ENCODE assay signal across 9 mouse cellular contexts in genomic region chr6:35288114-35288761, GRCm38 (mm10). TPM values are rescaled to one million over a fixed set of nuclear protein-coding genes. Genes with fewer than 3 reads are reported as not detected.
DNase-seq lines count a peak whose midpoint lies in the region; ATAC-seq and TF ChIP-seq lines count a peak whose summit lies in the region.
"Had no signal": no experiment of that assay in that cellular context is flagged by ENCODE, and none has a peak within 500 bp of the region (broad histone marks: within the 10 kb centered on the region; RNA-seq: fewer than 3 reads in every experiment).

No protein-coding gene starts in this region.

- no peaks in the 10 kb centered on the region for H3K9me3 ChIP-seq in liver, embryonic 11.5 days (ENCODE audit: control insufficient read depth, low read length)
- no peaks in the 10 kb centered on the region for H3K9me3 ChIP-seq in heart, embryonic 12.5 days (replicated peaks)
- H3K9me3 ChIP-seq in kidney, embryonic 15.5 days (replicated peaks): no peaks in the 10 kb centered on the region
- H3K9me3 ChIP-seq in limb, embryonic 14.5 days (ENCODE audit: control insufficient read depth, low read length): no peaks in the 10 kb centered on the region

- H3K36me3 ChIP-seq in liver, adult 2 months (ENCODE audit: control insufficient read depth, insufficient read depth, low read length): no peaks in the 10 kb centered on the region
- H3K36me3 ChIP-seq in liver, embryonic 11.5 days (ENCODE audit: control insufficient read depth, insufficient read depth, low read length): no peaks in the 10 kb centered on the region
- H3K36me3 ChIP-seq in heart, embryonic 12.5 days: no peaks in the 10 kb centered on the region
- no peaks in the 10 kb centered on the region for H3K36me3 ChIP-seq in kidney, embryonic 15.5 days
- no peaks in the 10 kb centered on the region for H3K36me3 ChIP-seq in limb, embryonic 14.5 days (ENCODE audit: control insufficient read depth, insufficient read depth, low read length)

- WGBS in liver, adult 2 months: 10% methylated on average over 11 of the region's 11 CpGs
- WGBS in liver, embryonic 11.5 days: 69% methylated on average over 11 of the region's 11 CpGs
- 46% methylated on average over 11 of the region's 11 CpGs for WGBS in heart, embryonic 12.5 days
- 52% methylated on average over 11 of the region's 11 CpGs for WGBS in kidney, embryonic 15.5 days
- WGBS in limb, embryonic 14.5 days: 67% methylated on average over 11 of the region's 11 CpGs

- TF ChIP-seq POLR2A in liver, adult 2 months (IDR thresholded peaks at IDR 0.05; ENCODE audit: extremely low read depth, insufficient read depth, low read length): no peak
- no peak for TF ChIP-seq POLR2A in limb, embryonic 14.5 days (IDR thresholded peaks at IDR 0.05; ENCODE audit: borderline replicate concordance, extremely low read depth, insufficient read depth, insufficient read length)

- H3K79me2 ChIP-seq in liver, adult 2 months (ENCODE audit: control insufficient read depth, insufficient read depth, low read length): no peaks in the 10 kb centered on the region

- H3K27me3 ChIP-seq in liver, adult 2 months (ENCODE audit: control insufficient read depth, insufficient read depth, low read length): no peaks in the 10 kb centered on the region
- H3K27me3 ChIP-seq in liver, embryonic 11.5 days (replicated peaks; ENCODE audit: control insufficient read depth, insufficient read depth, low read length): no peaks in the 10 kb centered on the region
- H3K27me3 ChIP-seq in heart, embryonic 12.5 days (replicated peaks): no peaks in the 10 kb centered on the region
- H3K27me3 ChIP-seq in kidney, embryonic 15.5 days: no peaks in the 10 kb centered on the region
- H3K27me3 ChIP-seq in limb, embryonic 14.5 days (ENCODE audit: control insufficient read depth, insufficient read depth, low read length): no peaks in the 10 kb centered on the region

- H3K4me2 ChIP-seq in liver, embryonic 11.5 days: no peak overlapping the region
- H3K4me2 ChIP-seq in heart, embryonic 12.5 days: peak overlapping the region; percentile 5
- no peak overlapping the region for H3K4me2 ChIP-seq in kidney, embryonic 15.5 days
- H3K4me2 ChIP-seq in limb, embryonic 14.5 days (replicated peaks; ENCODE audit: low read depth, low read length, severe bottlenecking): no peak overlapping the region

- H3K27ac ChIP-seq in liver, adult 2 months (replicated peaks; ENCODE audit: insufficient read depth, low read depth, low read length): peak overlapping the region; percentile 32
- no peak overlapping the region for H3K27ac ChIP-seq in liver, embryonic 11.5 days (ENCODE audit: low read depth, low read length)
- H3K27ac ChIP-seq in heart, embryonic 12.5 days (ENCODE audit: poor library complexity, severe bottlenecking): peak overlapping the region; percentile 41
- H3K27ac ChIP-seq in kidney, embryonic 15.5 days: peak overlapping the region; percentile 65; the same call in 1 of the 2 replicates
- H3K27ac ChIP-seq in limb, embryonic 14.5 days (replicated peaks; ENCODE audit: low read depth, low read length): no peak overlapping the region; the same call in 1 of the 2 replicates
- H3K27ac ChIP-seq: liver, embryonic 14.5 days had no signal

- no peak for ATAC-seq in liver, embryonic 11.5 days (replicated peaks; ENCODE audit: low FRiP score)
- ATAC-seq in common myeloid progenitor, adult 5-6 weeks (replicated peaks; ENCODE audit: low read depth, poor library complexity, severe bottlenecking): peak; percentile 62
- ATAC-seq in heart, embryonic 12.5 days (ENCODE audit: insufficient number of reproducible peaks, low FRiP score): peak; percentile 72
- ATAC-seq in kidney, embryonic 15.5 days (replicated peaks; ENCODE audit: low FRiP score): peak; percentile 73
- no peak for ATAC-seq in limb, embryonic 14.5 days (ENCODE audit: low FRiP score, low read depth)
- no peak for ATAC-seq in erythroid progenitor cell, adult 5-6 weeks (replicated peaks; ENCODE audit: low FRiP score, poor library complexity, severe bottlenecking)

- H3K4me1 ChIP-seq in liver, adult 2 months (ENCODE audit: control insufficient read depth, insufficient read depth, low read length): peaks cover 7% of the 10 kb centered on the region; the same call in 1 of the 2 replicates
- no peaks in the 10 kb centered on the region; the same call in 1 of the 2 replicates for H3K4me1 ChIP-seq in liver, embryonic 11.5 days (replicated peaks; ENCODE audit: control insufficient read depth, insufficient read depth, low read length)
- H3K4me1 ChIP-seq in heart, embryonic 12.5 days (replicated peaks): peaks cover 23% of the 10 kb centered on the region
- peaks cover 18% of the 10 kb centered on the region for H3K4me1 ChIP-seq in kidney, embryonic 15.5 days
- H3K4me1 ChIP-seq in limb, embryonic 14.5 days (ENCODE audit: control insufficient read depth, insufficient read depth, low read length): peaks cover 8% of the 10 kb centered on the region; the same call in 1 of the 2 replicates

- peak; percentile 95 for DNase-seq in liver, adult 2 months (ENCODE audit: extremely low read depth, low read depth, low spot score)
- no peak for DNase-seq in liver, embryonic 11.5 days (ENCODE audit: low spot score)
- peak; percentile 48 for DNase-seq in limb, embryonic 14.5 days (ENCODE audit: low spot score)
- DNase-seq in right cerebral cortex, postnatal 36 days (ENCODE audit: low spot score in 2 of 2): peak; percentile 37 to 39

- no peak overlapping the region for H3K4me3 ChIP-seq in liver, adult 2 months (ENCODE audit: insufficient read depth, low read depth, low read length)
- H3K4me3 ChIP-seq in liver, embryonic 11.5 days (ENCODE audit: low read depth, low read length): no peak overlapping the region
- no peak overlapping the region for H3K4me3 ChIP-seq in heart, embryonic 12.5 days
- H3K4me3 ChIP-seq in kidney, embryonic 15.5 days (replicated peaks): no peak overlapping the region
- H3K4me3 ChIP-seq in limb, embryonic 14.5 days (replicated peaks; ENCODE audit: low read length): no peak overlapping the region

- TF ChIP-seq CTCF in liver, adult 2 months (IDR thresholded peaks at IDR 0.05; ENCODE audit: low read depth, low read length): no peak

- no peak overlapping the region for H3K9ac ChIP-seq in liver, adult 2 months (ENCODE audit: low read depth, low read length)
- H3K9ac ChIP-seq in liver, embryonic 11.5 days (ENCODE audit: low read depth, low read length): no peak overlapping the region
- no peak overlapping the region for H3K9ac ChIP-seq in heart, embryonic 12.5 days
- H3K9ac ChIP-seq in kidney, embryonic 15.5 days: no peak overlapping the region
- no peak overlapping the region for H3K9ac ChIP-seq in limb, embryonic 14.5 days (ENCODE audit: low read depth, low read length, severe bottlenecking)
- H3K9ac ChIP-seq: liver, embryonic 14.5 days had no signal

RNA-seq across cellular contexts. Expression of gene Slc13a4, which starts 19.7 kb away (rescaled TPM):
- under 0.01 and 0.09 TPM in 2 replicates for total RNA-seq in liver, adult 2 months (2014; rRNA removed)
- 0.06 and 0.10 TPM in 2 replicates for polyA plus RNA-seq in liver, adult 2 months (2012; rRNA removed)
- 0.15 and 0.31 TPM in 2 replicates for polyA plus RNA-seq in liver, embryonic 11.5 days (2014; fragmentation: Nextera tagmentation; extraction: Ambion mirVana)
- total RNA-seq in common myeloid progenitor, adult 5-6 weeks (2017): not detected in 2 replicates
- polyA plus RNA-seq in heart, embryonic 12.5 days (2016; fragmentation: Nextera tagmentation; extraction: Ambion mirVana): 2.1 and 2.4 TPM in 2 replicates
- polyA plus RNA-seq in kidney, embryonic 15.5 days (2015; fragmentation: Nextera tagmentation; extraction: Ambion mirVana): 0.18 and 0.32 TPM in 2 replicates
- 0.33 and 0.42 TPM in 2 replicates for polyA plus RNA-seq in limb, embryonic 14.5 days (2012; rRNA removed)
- polyA plus RNA-seq in limb, embryonic 14.5 days (2014; fragmentation: Nextera tagmentation; extraction: Ambion mirVana): 0.22 and 0.30 TPM in 2 replicates
- total RNA-seq in erythroid progenitor cell, adult 5-6 weeks (2015; ENCODE audit: low replicate concordance): not detected in 2 replicates
- not detected in 2 replicates for total RNA-seq in erythroid progenitor cell, adult 5-6 weeks (2017; ENCODE audit: low replicate concordance)

RNA-seq across cellular contexts. Expression of gene Fam180a, which starts 37.7 kb away (rescaled TPM):
- 1.0 and 1.7 TPM in 2 replicates for total RNA-seq in liver, adult 2 months (2014; rRNA removed)
- polyA plus RNA-seq in liver, adult 2 months (2012; rRNA removed): 0.09 and 0.11 TPM in 2 replicates
- polyA plus RNA-seq in liver, embryonic 11.5 days (2014; fragmentation: Nextera tagmentation; extraction: Ambion mirVana): not detected in 2 replicates
- total RNA-seq in common myeloid progenitor, adult 5-6 weeks (2017): not detected in 2 replicates
- polyA plus RNA-seq in heart, embryonic 12.5 days (2016; fragmentation: Nextera tagmentation; extraction: Ambion mirVana): 0.10 and 0.50 TPM in 2 replicates
- polyA plus RNA-seq in kidney, embryonic 15.5 days (2015; fragmentation: Nextera tagmentation; extraction: Ambion mirVana): 0.23 and 0.47 TPM in 2 replicates
- 2.5 and 3.5 TPM in 2 replicates for polyA plus RNA-seq in limb, embryonic 14.5 days (2012; rRNA removed)
- 5.1 and 6.0 TPM in 2 replicates for polyA plus RNA-seq in limb, embryonic 14.5 days (2014; fragmentation: Nextera tagmentation; extraction: Ambion mirVana)
- total RNA-seq in erythroid progenitor cell, adult 5-6 weeks (2015; ENCODE audit: low replicate concordance): not detected in 2 replicates
- total RNA-seq in erythroid progenitor cell, adult 5-6 weeks (2017; ENCODE audit: low replicate concordance): not detected in 2 replicates

Comparison
In these comparisons a context has a peak if more than half of its experiments do, and no peak if none do; other contexts are left out.
1. H3K27ac ChIP-seq: peak in liver, adult 2 months (single experiment), heart, embryonic 12.5 days (single experiment) and kidney, embryonic 15.5 days (single experiment); none in liver, embryonic 11.5 days (single experiment) and limb, embryonic 14.5 days (single experiment).
2. ATAC-seq: peak in common myeloid progenitor, adult 5-6 weeks (single experiment), heart, embryonic 12.5 days (single experiment) and kidney, embryonic 15.5 days (single experiment); none in liver, embryonic 11.5 days (single experiment), limb, embryonic 14.5 days (single experiment) and erythroid progenitor cell, adult 5-6 weeks (single experiment).